Mouse (Mus musculus): ENCODE measurements around the gene St3gal3.

Gene St3gal3

GRCm38 (mm10) chr4:117926545-117927482, 207.9 kb downstream of the St3gal3 start:
- DNase-seq (ENCODE audit: low spot score) = no peak

- DNase-seq (ENCODE audit: low spot score) = no peak
These were observed 209.8 kb downstream of the St3gal3 start for GRCm38 (mm10) chr4:117924916-117925315.

GRCm38 (mm10) chr4:117923450-117923849, 211.3 kb downstream of the St3gal3 start:
- no peak for DNase-seq (ENCODE audit: low spot score)

GRCm38 (mm10) chr4:117921358-117921757, 213.4 kb downstream of the St3gal3 start:
- DNase-seq (ENCODE audit: low spot score) = no peak

- DNase-seq (ENCODE audit: low spot score) = no peak
These were observed 216.0 kb downstream of the St3gal3 start for GRCm38 (mm10) chr4:117918762-117919161.

GRCm38 (mm10) chr4:117918261-117918660, 216.5 kb downstream of the St3gal3 start:
- peak; percentile 38 for DNase-seq (ENCODE audit: low spot score)

- no peak for DNase-seq (ENCODE audit: low spot score)
These were observed 216.9 kb downstream of the St3gal3 start for GRCm38 (mm10) chr4:117917847-117918246.

GRCm38 (mm10) chr4:117917402-117917801, 217.3 kb downstream of the St3gal3 start:
- no peak for DNase-seq (ENCODE audit: low spot score)

GRCm38 (mm10) chr4:117916386-117916785, 218.3 kb downstream of the St3gal3 start:
- DNase-seq (ENCODE audit: low spot score) = no peak

GRCm38 (mm10) chr4:117915489-117916105, 219.1 kb downstream of the St3gal3 start:
- no peak for DNase-seq (ENCODE audit: low spot score)

- DNase-seq (ENCODE audit: low spot score) = peak; percentile 83
These were observed 219.9 kb downstream of the St3gal3 start, which contains the start of gene Ipo13 for GRCm38 (mm10) chr4:117914591-117915442. Gene Ipo13 (minus strand): TSS chr4:117914999.

GRCm38 (mm10) chr4:117914031-117914430, 220.7 kb downstream of the St3gal3 start:
- DNase-seq (ENCODE audit: low spot score) = no peak

GRCm38 (mm10) chr4:117913421-117913820, 221.3 kb downstream of the St3gal3 start:
- DNase-seq (ENCODE audit: low spot score) = no peak

- DNase-seq (ENCODE audit: low spot score) = peak; percentile 32
These were observed 221.9 kb downstream of the St3gal3 start for GRCm38 (mm10) chr4:117912685-117913273.

- DNase-seq (ENCODE audit: low spot score) = no peak
These were observed 222.6 kb downstream of the St3gal3 start for GRCm38 (mm10) chr4:117912131-117912561.

GRCm38 (mm10) chr4:117908834-117909453, 225.8 kb downstream of the St3gal3 start:
- DNase-seq (ENCODE audit: low spot score) = no peak

- DNase-seq (ENCODE audit: low spot score) = no peak
These were observed 228.5 kb downstream of the St3gal3 start for GRCm38 (mm10) chr4:117906196-117906595.

GRCm38 (mm10) chr4:117904761-117905160, 230.0 kb downstream of the St3gal3 start:
- DNase-seq (ENCODE audit: low spot score) = no peak

- DNase-seq (ENCODE audit: low spot score) = no peak
These were observed 230.6 kb downstream of the St3gal3 start for GRCm38 (mm10) chr4:117904094-117904493.

- DNase-seq (ENCODE audit: low spot score) = no peak
These were observed 236.6 kb downstream of the St3gal3 start for GRCm38 (mm10) chr4:117898111-117898510.

GRCm38 (mm10) chr4:117896031-117896430, 238.7 kb downstream of the St3gal3 start:
- DNase-seq (ENCODE audit: low spot score) = no peak

All from MN1 (cell line).